Mouse (Mus musculus): ENCODE results near the gene Olfr229.
"Not testable (repeated sequence)": the region's sequence is repeated elsewhere in the genome, so short reads cannot be mapped to it uniquely, and the experiment has no call there.

The Olfr229 gene

GRCm38 (mm10) chr9:39907036-39907435 is at the start of gene Olfr229:
Gene Olfr229, plus strand, starts transcription at chr9:39907336.
- no peak for DNase-seq (ENCODE audit: low spot score in 2 of 2)

- no peak for DNase-seq (ENCODE audit: low spot score in 2 of 2)
Measured at GRCm38 (mm10) chr9:39866122-39866521, 41.0 kb upstream of the Olfr229 start, which contains the start of gene Olfr972. Gene Olfr972, plus strand, starts transcription at chr9:39866422.

- DNase-seq (ENCODE audit: low spot score in 2 of 2) = not testable (repeated sequence)
Measured at GRCm38 (mm10) chr9:39871986-39872385, 35.1 kb upstream of the Olfr229 start.

GRCm38 (mm10) chr9:39877541-39878396 is 29.4 kb upstream of the Olfr229 start:
- not testable (repeated sequence) for DNase-seq (ENCODE audit: low spot score in 2 of 2)

DNA sequence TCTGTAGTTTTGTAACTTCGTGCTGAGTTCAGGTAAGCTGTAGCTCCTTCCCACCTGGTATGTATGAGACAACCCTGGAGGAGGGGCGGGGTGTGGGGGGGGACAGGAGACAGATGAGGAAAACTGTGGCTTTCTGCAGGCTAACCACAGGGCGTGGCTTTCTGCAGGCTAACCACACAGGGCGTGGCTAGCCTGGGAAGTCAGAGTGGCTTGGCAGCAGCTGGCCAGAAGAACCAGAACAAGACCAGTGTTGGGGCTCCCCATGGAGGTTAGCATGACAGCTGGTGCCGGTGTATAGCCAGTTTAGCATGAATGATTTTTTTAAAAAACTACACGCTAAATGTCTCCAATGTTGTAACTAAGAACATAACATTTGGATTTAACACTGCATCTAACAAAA is 2.0 kb upstream of the Olfr229 start:
- DNase-seq (ENCODE audit: low spot score in 2 of 2) = no peak

DNA sequence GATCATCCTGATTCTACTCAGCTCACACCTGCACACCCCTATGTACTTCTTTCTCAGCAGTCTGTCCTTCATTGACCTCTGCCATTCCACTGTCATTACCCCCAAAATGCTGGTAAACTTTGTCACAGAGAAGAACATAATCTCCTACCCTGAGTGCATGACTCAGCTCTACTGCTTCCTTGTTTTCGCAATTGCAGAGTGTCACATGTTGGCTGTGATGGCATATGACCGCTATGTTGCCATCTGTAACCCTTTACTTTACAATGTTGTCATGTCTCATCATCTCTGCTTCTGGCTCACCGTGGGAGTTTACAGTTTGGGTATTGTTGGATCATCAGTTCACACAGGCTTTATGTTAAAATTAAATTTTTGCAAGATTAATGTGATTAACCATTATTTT is 2.8 kb downstream of the Olfr229 start:
- no peak for DNase-seq (ENCODE audit: low spot score in 2 of 2)

DNA sequence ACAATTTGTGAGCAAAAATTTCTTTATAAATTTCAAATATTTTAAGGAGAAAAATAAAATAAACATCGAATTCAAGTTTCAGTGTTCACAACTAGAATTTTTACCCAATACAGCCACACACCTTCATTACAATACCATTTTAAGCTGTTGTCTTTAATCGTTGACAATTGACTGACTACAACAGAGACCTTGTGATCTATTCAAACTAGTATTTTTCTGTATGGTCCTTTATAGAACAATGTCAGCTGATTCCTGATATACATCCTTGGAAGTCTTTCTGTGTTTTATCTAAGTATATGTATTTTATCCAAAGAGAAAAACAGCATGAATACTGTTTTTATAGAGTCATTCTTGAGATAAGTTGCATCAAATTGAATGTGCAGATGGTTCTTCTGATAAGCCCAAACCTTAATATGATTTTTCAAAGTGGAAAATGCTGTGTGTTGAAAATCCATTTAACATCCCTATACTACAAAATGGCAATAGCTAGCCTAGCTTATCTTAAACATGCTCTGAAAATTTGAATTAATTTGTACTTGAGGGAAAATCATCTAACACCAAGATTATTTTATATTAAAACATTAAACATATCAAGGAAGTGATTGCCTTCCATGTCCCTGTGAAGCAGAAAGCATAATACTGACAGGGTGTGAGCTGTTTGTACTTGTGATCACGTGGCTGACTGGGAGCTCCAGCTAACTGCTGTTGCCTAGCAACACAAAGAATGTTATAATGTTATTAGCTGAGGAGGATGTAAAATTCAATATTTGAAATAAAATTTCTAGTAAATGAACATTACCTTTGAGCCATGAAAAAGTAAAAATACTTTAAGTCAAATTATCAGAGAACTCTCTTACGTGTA is 21.1 kb downstream of the Olfr229 start:
- not testable (repeated sequence) for DNase-seq (ENCODE audit: low spot score in 2 of 2)

DNA sequence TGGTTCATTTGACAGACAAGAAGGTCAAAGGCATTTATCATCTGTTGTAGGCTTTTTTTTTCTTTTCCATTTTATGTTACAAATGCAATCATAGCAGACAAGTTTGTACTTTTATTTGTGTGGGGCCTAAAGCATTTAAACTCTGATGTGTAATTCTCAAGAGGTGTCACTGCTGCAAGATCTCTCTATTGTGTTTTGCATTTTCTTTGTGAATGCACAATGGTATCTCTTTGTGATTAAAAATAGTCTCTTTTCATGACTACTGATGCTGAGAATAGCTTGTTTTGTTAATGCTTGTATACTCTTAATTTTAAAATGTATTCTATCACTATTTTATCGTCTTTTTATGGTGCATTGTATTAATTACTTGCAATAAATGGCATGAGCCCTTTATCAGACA is 21.7 kb downstream of the Olfr229 start:
- not testable (repeated sequence) for DNase-seq (ENCODE audit: low spot score in 2 of 2)

- no peak for DNase-seq (ENCODE audit: low spot score in 2 of 2)
Measured at GRCm38 (mm10) chr9:39937201-39937600, 30.1 kb downstream of the Olfr229 start, which contains the start of gene Olfr974. Gene Olfr974, plus strand, starts transcription at chr9:39937501.

DNA sequence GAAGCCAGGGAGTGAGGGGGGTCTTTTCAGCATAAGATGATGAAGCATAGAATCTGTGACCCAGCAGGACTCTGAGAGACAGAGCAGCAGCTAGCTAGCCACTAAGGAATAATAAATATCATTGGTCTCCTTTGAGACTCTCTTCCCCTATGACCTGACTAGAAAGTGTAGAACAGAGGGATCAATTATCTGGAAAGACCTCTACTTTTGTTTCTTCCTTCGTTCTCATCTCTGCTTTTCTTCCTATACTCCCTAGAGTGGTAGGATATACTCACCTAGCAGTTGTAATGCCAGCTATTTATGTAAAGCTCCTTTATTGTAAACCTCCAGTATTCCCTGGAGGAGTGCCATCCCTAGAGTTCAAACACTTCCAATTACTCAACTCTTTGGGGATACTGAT is 44.8 kb downstream of the Olfr229 start, which contains the start of gene Olfr975:
TSS of gene Olfr975 (minus strand) at position 101 of the 400 bp plus-strand sequence.
- no peak for DNase-seq (ENCODE audit: low spot score in 2 of 2)

DNA sequence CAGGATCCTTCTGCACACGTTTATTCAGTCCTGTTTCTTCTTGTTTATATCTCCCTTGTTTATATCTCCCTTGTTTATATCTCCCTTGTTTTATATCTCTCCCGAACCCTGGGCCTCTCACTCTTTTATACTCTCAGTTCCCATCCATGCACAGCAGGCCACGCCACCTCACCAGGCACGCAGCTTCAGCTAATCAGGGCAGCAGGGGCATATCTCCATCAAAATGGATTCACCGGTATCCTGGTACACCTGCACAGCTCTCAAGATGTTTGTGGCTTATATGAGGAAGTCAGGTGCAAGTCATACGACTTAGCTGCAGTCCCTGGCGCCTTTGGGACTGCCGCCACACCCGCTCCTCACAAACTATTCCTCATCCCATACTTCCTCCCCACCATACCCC is 53.9 kb downstream of the Olfr229 start, which contains the start of gene Olfr976:
TSS of gene Olfr976 (minus strand) at position 101 of the 400 bp plus-strand sequence.
- DNase-seq (ENCODE audit: low spot score in 2 of 2) = not testable (repeated sequence)

Measured in natural killer cell, adult 2 months (primary cell).